Mouse (Mus musculus): ENCODE results near the gene Nrbp1. TPM values are rescaled to one million over a fixed set of nuclear protein-coding genes. Genes with fewer than 3 reads are reported as not detected.

Nrbp1 gene
- polyA plus RNA-seq, 1 experiment from 2014 or later, result 153 TPM

DNA sequence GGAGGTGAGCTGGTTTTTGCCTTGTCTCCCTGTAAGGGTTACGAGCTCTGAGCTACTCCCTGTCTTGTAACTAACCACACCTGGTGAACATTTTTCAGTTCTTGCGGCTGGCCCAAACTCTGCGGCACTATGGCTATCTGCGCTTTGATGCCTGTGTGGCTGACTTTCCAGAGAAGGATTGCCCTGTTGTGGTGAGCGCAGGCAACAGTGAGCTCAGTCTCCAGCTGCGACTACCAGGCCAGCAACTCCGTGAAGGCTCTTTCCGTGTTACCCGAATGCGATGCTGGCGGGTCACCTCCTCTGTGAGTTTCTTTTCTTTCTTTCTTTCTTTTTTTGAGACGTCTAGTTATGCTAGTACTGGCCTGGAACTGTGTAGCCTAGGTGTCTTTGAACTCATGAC is 43.6 kb upstream of the Nrbp1 start:
- peaks cover 18% of the 10 kb centered on the region for H3K4me1 ChIP-seq (ENCODE audit: control insufficient read depth, insufficient read depth, low read length)
- H3K9ac ChIP-seq (ENCODE audit: low read depth, low read length), result no peak overlapping the region
- no peak overlapping the region for H3K4me3 ChIP-seq (ENCODE audit: low read length)
- no peak overlapping the region for H3K27ac ChIP-seq (ENCODE audit: low read depth, low read length)
- no peaks in the 10 kb centered on the region for H3K27me3 ChIP-seq (ENCODE audit: control insufficient read depth, insufficient read depth, low read length)
- ATAC-seq (ENCODE audit: low FRiP score, low TSS enrichment), result no peak
- 96% methylated on average over 12 of the region's 12 CpGs for WGBS
- H3K9me3 ChIP-seq (ENCODE audit: control insufficient read depth, low read length), result peaks cover 6% of the 10 kb centered on the region
- peaks cover 63% of the 10 kb centered on the region for H3K36me3 ChIP-seq (ENCODE audit: control insufficient read depth, insufficient read depth, low read length)
- no peak overlapping the region for H3K4me2 ChIP-seq (replicated peaks; ENCODE audit: low read depth, low read length)

GRCm38 (mm10) chr5:31198170-31198569 is 42.5 kb upstream of the Nrbp1 start:
- H3K4me1 ChIP-seq (ENCODE audit: control insufficient read depth, insufficient read depth, low read length), result peaks cover 17% of the 10 kb centered on the region
- no peak for ATAC-seq (ENCODE audit: low FRiP score, low TSS enrichment)
- no peak overlapping the region for H3K27ac ChIP-seq (ENCODE audit: low read depth, low read length)
- H3K27me3 ChIP-seq (ENCODE audit: control insufficient read depth, insufficient read depth, low read length), result no peaks in the 10 kb centered on the region
- H3K9ac ChIP-seq (ENCODE audit: low read depth, low read length), result no peak overlapping the region
- H3K4me2 ChIP-seq (replicated peaks; ENCODE audit: low read depth, low read length), result no peak overlapping the region
- 79% methylated on average over 9 of the region's 9 CpGs for WGBS
- H3K36me3 ChIP-seq (ENCODE audit: control insufficient read depth, insufficient read depth, low read length), result peaks cover 71% of the 10 kb centered on the region
- H3K9me3 ChIP-seq (ENCODE audit: control insufficient read depth, low read length), result peaks cover 6% of the 10 kb centered on the region
- no peak overlapping the region for H3K4me3 ChIP-seq (ENCODE audit: low read length)

GRCm38 (mm10) chr5:31198616-31199320 is 41.9 kb upstream of the Nrbp1 start:
- H3K36me3 ChIP-seq (ENCODE audit: control insufficient read depth, insufficient read depth, low read length), result peaks cover 76% of the 10 kb centered on the region
- 87% methylated on average over 5 of the region's 5 CpGs for WGBS

DNA sequence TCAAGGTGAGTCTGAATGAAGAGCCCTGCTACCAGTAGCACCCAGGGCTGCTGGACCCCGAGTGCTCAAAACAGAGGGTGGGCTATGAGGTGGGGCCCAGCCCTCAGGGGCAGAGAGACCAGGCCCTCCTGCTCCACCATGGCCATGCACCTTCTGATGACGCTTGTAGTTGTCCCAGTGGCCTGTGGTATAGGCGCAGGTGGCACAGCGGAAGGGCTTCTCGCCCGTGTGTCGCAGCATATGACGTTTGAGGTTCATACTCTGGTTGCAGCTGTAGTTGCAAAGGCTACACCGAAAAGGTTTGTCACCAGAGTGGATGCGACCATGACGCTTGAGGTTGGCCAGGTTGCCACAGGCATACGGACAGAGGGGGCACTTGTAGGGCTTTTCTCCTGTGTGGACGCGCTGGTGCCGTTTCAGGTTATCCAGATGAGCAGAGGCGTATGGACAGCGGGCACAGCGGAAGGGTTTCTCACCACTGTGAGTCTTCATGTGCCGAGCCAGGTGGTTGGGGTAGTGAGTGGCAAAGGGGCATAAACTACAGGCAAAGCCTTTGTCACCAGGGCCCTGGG is 41.3 kb upstream of the Nrbp1 start:
- H3K4me2 ChIP-seq (replicated peaks; ENCODE audit: low read depth, low read length), result no peak overlapping the region
- no peak for ATAC-seq (ENCODE audit: low FRiP score, low TSS enrichment)
- no peak overlapping the region for H3K9ac ChIP-seq (ENCODE audit: low read depth, low read length)
- H3K4me3 ChIP-seq (ENCODE audit: low read length), result no peak overlapping the region
- peaks cover 82% of the 10 kb centered on the region for H3K36me3 ChIP-seq (ENCODE audit: control insufficient read depth, insufficient read depth, low read length)
- H3K4me1 ChIP-seq (ENCODE audit: control insufficient read depth, insufficient read depth, low read length), result peaks cover 10% of the 10 kb centered on the region
- H3K27me3 ChIP-seq (ENCODE audit: control insufficient read depth, insufficient read depth, low read length), result no peaks in the 10 kb centered on the region
- no peak overlapping the region for H3K27ac ChIP-seq (ENCODE audit: low read depth, low read length)
- peaks cover 6% of the 10 kb centered on the region for H3K9me3 ChIP-seq (ENCODE audit: control insufficient read depth, low read length)
- 90% methylated on average over 19 of the region's 19 CpGs for WGBS

More at GRCm38 (mm10) chr5:31198616-31199320, 41.9 kb upstream of the Nrbp1 start:
- Histone ChIP-seq H3K27me3 (ENCODE audit: control insufficient read depth, insufficient read depth, low read length) (no peaks in the 10 kb centered on the region), H3K4me1 (ENCODE audit: control insufficient read depth, insufficient read depth, low read length) (peaks cover 17% of the 10 kb centered on the region), H3K27ac (ENCODE audit: low read depth, low read length) (no peak overlapping the region), H3K9me3 (ENCODE audit: control insufficient read depth, low read length) (peaks cover 6% of the 10 kb centered on the region), H3K4me2 (replicated peaks; ENCODE audit: low read depth, low read length) (no peak overlapping the region), H3K4me3 (ENCODE audit: low read length) (no peak overlapping the region), H3K9ac (ENCODE audit: low read depth, low read length) (no peak overlapping the region)
- ATAC-seq (ENCODE audit: low FRiP score, low TSS enrichment), result no peak

- H3K4me3 ChIP-seq (ENCODE audit: low read length), result peak overlapping the region; percentile 5; the same call in 1 of the 2 replicates
- no peak overlapping the region for H3K9ac ChIP-seq (ENCODE audit: low read depth, low read length)
- ATAC-seq (ENCODE audit: low FRiP score, low TSS enrichment), result no peak
- H3K36me3 ChIP-seq (ENCODE audit: control insufficient read depth, insufficient read depth, low read length), result peaks cover 82% of the 10 kb centered on the region
- 0 out of 2 replicates have a peak overlapping the region, but pooled peaks have one; percentile 3 for H3K27ac ChIP-seq (ENCODE audit: low read depth, low read length)
- peaks cover 7% of the 10 kb centered on the region; the same call in 1 of the 2 replicates for H3K4me1 ChIP-seq (ENCODE audit: control insufficient read depth, insufficient read depth, low read length)
- no peak overlapping the region for H3K4me2 ChIP-seq (replicated peaks; ENCODE audit: low read depth, low read length)
- H3K9me3 ChIP-seq (ENCODE audit: control insufficient read depth, low read length), result peaks cover 6% of the 10 kb centered on the region
- WGBS, result 81% methylated on average over 9 of the region's 9 CpGs
- H3K27me3 ChIP-seq (ENCODE audit: control insufficient read depth, insufficient read depth, low read length), result no peaks in the 10 kb centered on the region
Observed at GRCm38 (mm10) chr5:31199893-31200292, 40.8 kb upstream of the Nrbp1 start.

DNA sequence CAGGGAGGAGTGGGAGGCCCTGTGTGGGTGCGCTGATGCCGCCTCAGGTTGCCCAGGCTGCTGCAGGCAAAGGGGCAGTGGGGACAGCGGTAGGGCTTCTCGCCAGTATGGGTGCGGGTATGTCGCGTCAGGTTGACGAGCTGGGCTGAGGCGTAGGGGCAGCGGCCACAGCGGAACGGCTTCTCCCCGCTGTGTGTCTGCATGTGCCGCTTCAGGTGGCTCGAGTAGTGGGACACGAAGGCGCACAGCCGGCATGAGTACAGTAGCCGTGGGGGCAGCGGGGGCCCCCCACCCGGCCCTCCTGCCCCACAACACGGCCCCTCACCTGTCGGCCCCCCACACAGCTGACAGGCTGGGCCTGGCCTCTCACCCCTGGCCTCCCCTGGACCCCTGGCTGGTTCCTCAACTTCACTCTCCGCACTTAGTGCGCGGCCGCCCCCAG is 40.3 kb upstream of the Nrbp1 start:
- Histone ChIP-seq H3K9ac (ENCODE audit: low read depth, low read length) (0 out of 2 replicates have a peak overlapping the region, but pooled peaks have one; percentile 88), H3K4me1 (ENCODE audit: control insufficient read depth, insufficient read depth, low read length) (peaks cover 7% of the 10 kb centered on the region; the same call in 1 of the 2 replicates), H3K36me3 (ENCODE audit: control insufficient read depth, insufficient read depth, low read length) (peaks cover 82% of the 10 kb centered on the region), H3K27ac (ENCODE audit: low read depth, low read length) (0 out of 2 replicates have a peak overlapping the region, but pooled peaks have one; percentile 3), H3K4me3 (ENCODE audit: low read length) (peak overlapping the region; percentile 5; the same call in 1 of the 2 replicates), H3K4me2 (replicated peaks; ENCODE audit: low read depth, low read length) (0 out of 2 replicates have a peak overlapping the region, but pooled peaks have one; percentile 79), H3K9me3 (ENCODE audit: control insufficient read depth, low read length) (peaks cover 6% of the 10 kb centered on the region), H3K27me3 (ENCODE audit: control insufficient read depth, insufficient read depth, low read length) (no peaks in the 10 kb centered on the region)
- 90% methylated on average over 27 of the region's 27 CpGs for WGBS
- no peak for ATAC-seq (ENCODE audit: low FRiP score, low TSS enrichment)

GRCm38 (mm10) chr5:31201042-31201741 is 39.5 kb upstream of the Nrbp1 start:
- peaks cover 80% of the 10 kb centered on the region for H3K36me3 ChIP-seq (ENCODE audit: control insufficient read depth, insufficient read depth, low read length)
- H3K4me3 ChIP-seq (ENCODE audit: low read length), result peak overlapping the region; percentile 64
- peak overlapping the region; percentile 70 for H3K27ac ChIP-seq (ENCODE audit: low read depth, low read length)
- H3K9me3 ChIP-seq (ENCODE audit: control insufficient read depth, low read length), result peaks cover 6% of the 10 kb centered on the region
- WGBS, result 17% methylated on average over 13 of the region's 13 CpGs
- peaks cover 7% of the 10 kb centered on the region; the same call in 1 of the 2 replicates for H3K4me1 ChIP-seq (ENCODE audit: control insufficient read depth, insufficient read depth, low read length)
- H3K27me3 ChIP-seq (ENCODE audit: control insufficient read depth, insufficient read depth, low read length), result no peaks in the 10 kb centered on the region
- peak overlapping the region; percentile 79 for H3K4me2 ChIP-seq (replicated peaks; ENCODE audit: low read depth, low read length)
- ATAC-seq (ENCODE audit: low FRiP score, low TSS enrichment), result no peak
- H3K9ac ChIP-seq (ENCODE audit: low read depth, low read length), result peak overlapping the region; percentile 88

GRCm38 (mm10) chr5:31201742-31202590 is 38.7 kb upstream of the Nrbp1 start, which contains the start of gene Zfp513:
Gene Zfp513, minus strand, starts transcription at chr5:31202303.
- ATAC-seq (ENCODE audit: low FRiP score, low TSS enrichment), result peak; percentile 95

More at GRCm38 (mm10) chr5:31201742-31202590, 38.7 kb upstream of the Nrbp1 start, which contains the start of gene Zfp513:
- Histone ChIP-seq H3K27ac (ENCODE audit: low read depth, low read length) (peak within 1 kb of the TSS; percentile 70), H3K9me3 (ENCODE audit: control insufficient read depth, low read length) (peaks cover 6% of the 10 kb centered on the region), H3K4me3 (ENCODE audit: low read length) (peak within 1 kb of the TSS; percentile 64), H3K27me3 (ENCODE audit: control insufficient read depth, insufficient read depth, low read length) (no peaks in the 10 kb centered on the region), H3K36me3 (ENCODE audit: control insufficient read depth, insufficient read depth, low read length) (peaks cover 79% of the 10 kb centered on the region), H3K4me1 (ENCODE audit: control insufficient read depth, insufficient read depth, low read length) (peaks cover 7% of the 10 kb centered on the region; the same call in 1 of the 2 replicates), H3K4me2 (replicated peaks; ENCODE audit: low read depth, low read length) (peak within 1 kb of the TSS; percentile 79), H3K9ac (ENCODE audit: low read depth, low read length) (peak within 1 kb of the TSS; percentile 88)
- WGBS, result under 1% methylated on average over 53 of the region's 53 CpGs
